Mouse (Mus musculus): Measurements from ENCODE around the gene Map3k9. TPM values are rescaled to one million over a fixed set of nuclear protein-coding genes. Genes with fewer than 3 reads are reported as not detected.
A peak's percentile ranks its signal among the peaks of the same experiment; 100 is the strongest.

Map3k9 gene
- polyA plus RNA-seq, 1 experiment from 2014 or later: 0.02 TPM

DNA sequence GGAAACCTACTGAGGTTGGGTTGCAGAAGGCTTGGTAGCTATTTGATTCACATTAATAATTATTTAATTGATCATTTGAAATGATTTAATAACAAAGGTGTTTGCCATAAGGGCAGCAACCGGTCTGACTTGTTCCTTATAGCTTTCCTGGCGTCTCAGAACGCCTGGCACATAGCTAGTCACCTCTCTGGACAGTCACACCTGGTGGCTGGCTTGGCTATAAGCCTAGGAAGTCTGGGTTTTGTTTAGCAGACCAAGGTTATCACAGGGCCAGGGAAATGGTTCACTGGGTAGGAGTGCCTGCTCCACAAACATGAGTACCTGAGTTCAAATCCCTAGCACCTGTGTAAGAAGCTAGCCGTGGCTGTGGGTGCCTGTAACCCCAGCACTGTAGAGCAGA lies 2.3 kb upstream of the Map3k9 start:
- no peak overlapping the region for H3K4me3 ChIP-seq (replicated peaks)
- 65% methylated on average over 4 of the region's 4 CpGs for WGBS (ENCODE audit: insufficient replicate concordance)
- H3K4me2 ChIP-seq: no peak overlapping the region

DNA sequence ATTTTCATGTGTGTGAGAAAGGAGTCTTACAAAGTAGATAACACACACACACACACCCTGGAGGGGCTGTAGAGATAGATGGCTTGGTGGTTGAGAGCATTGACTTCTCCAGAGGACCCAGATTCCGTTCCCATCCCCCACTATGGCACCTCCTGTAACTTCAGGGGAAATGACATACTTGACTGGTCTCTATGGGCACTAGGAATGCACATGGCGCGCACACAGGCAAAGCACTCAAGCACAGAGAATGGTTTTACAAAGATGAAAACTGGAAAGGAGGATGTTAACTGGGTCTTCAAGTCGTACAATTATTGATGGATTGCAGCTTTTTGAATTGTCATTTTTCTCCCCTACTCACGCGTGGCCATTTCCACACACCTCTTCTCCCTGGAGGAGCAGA lies 1.6 kb upstream of the Map3k9 start:
- Histone ChIP-seq H3K4me1 (replicated peaks) (peaks cover 10% of the 10 kb centered on the region), H3K36me3 (no peaks in the 10 kb centered on the region), H3K9me3 (replicated peaks) (no peaks in the 10 kb centered on the region), H3K9ac (no peak overlapping the region), H3K27ac (no peak overlapping the region), H3K4me2 (no peak overlapping the region), H3K4me3 (replicated peaks) (no peak overlapping the region), H3K27me3 (peaks cover 73% of the 10 kb centered on the region)
- ATAC-seq (ENCODE audit: low read depth): no peak
- no peak for DNase-seq
- WGBS (ENCODE audit: insufficient replicate concordance): 74% methylated on average over 6 of the region's 6 CpGs

More for the DNA sequence above, 2.3 kb upstream of the Map3k9 start:
- DNase-seq (no peak), ATAC-seq (ENCODE audit: low read depth) (no peak)
- H3K9me3 ChIP-seq (replicated peaks): no peaks in the 10 kb centered on the region
- no peaks in the 10 kb centered on the region for H3K36me3 ChIP-seq
- H3K27me3 ChIP-seq: peaks cover 66% of the 10 kb centered on the region
- H3K4me1 ChIP-seq (replicated peaks): peaks cover 10% of the 10 kb centered on the region
- H3K9ac ChIP-seq: no peak overlapping the region
- H3K27ac ChIP-seq: no peak overlapping the region

DNA sequence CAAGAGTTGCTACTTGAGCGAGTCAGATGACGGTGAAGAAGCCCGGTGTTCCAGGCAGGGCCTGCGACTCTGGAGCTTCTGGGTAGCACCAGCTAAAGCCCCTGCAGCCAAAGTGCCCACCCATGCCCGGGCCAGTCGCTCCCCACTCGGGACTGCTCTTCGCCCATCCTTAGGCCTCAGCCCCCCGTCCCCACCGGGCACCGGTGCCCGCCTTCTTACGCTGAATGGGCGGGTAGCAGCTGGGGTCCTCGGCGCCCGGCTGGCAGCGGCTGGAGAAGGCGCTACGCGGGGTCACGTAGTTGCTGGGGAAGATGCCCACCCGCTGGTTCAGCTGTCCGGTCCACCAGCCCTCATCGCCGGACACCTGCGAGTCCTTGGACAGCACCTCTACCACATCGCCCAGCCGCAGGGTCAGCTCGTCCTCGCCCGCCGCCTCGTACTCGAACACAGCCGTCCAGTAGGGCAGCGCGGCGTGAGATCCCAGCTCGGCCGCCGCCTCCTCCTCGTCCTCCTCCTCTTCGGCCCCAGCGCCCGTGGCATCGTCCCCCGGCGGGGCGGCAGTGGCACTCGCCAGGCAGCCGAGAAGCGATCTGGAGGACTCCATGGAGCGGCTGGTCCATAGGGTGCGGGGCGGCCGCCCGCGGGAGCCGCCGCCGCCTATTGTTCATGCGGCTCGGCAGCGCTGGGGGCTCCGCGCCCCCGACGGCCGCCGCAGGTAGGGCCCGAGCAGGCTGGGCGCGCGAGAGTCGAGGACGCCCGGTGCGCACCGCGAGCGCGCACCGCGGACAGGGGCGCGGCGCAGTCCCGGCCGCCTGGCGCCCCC lies 493 bp downstream of the Map3k9 start:
- peaks cover 10% of the 10 kb centered on the region for H3K4me1 ChIP-seq (replicated peaks)
- peak overlapping the region; percentile 62 for H3K4me3 ChIP-seq (replicated peaks)
- peak overlapping the region; percentile 84 for H3K4me2 ChIP-seq
- 2% methylated on average over 69 of the region's 91 CpGs for WGBS (ENCODE audit: insufficient replicate concordance)
- H3K27ac ChIP-seq: no peak overlapping the region
- no peak for DNase-seq
- no peaks in the 10 kb centered on the region for H3K9me3 ChIP-seq (replicated peaks)
- H3K9ac ChIP-seq: peak overlapping the region; percentile 39; the same call in 1 of the 2 replicates
- no peaks in the 10 kb centered on the region for H3K36me3 ChIP-seq
- ATAC-seq (ENCODE audit: low read depth): no peak
- peaks cover 74% of the 10 kb centered on the region for H3K27me3 ChIP-seq

- Histone ChIP-seq H3K9me3 (replicated peaks) (no peaks in the 10 kb centered on the region), H3K27ac (no peak overlapping the region), H3K4me2 (no peak overlapping the region; the same call in 1 of the 2 replicates), H3K9ac (no peak overlapping the region), H3K4me3 (replicated peaks) (no peak overlapping the region), H3K27me3 (peaks cover 73% of the 10 kb centered on the region), H3K4me1 (replicated peaks) (peaks cover 10% of the 10 kb centered on the region), H3K36me3 (no peaks in the 10 kb centered on the region)
- WGBS (ENCODE audit: insufficient replicate concordance): 12% methylated on average over 12 of the region's 12 CpGs
- ATAC-seq (ENCODE audit: low read depth) (no peak), DNase-seq (no peak)
These were observed 1.1 kb downstream of the Map3k9 start for GRCm38 (mm10) chr12:81779831-81780230.

- H3K36me3 ChIP-seq: no peaks in the 10 kb centered on the region
- no peak overlapping the region for H3K9ac ChIP-seq
- no peak overlapping the region for H3K4me2 ChIP-seq
- no peaks in the 10 kb centered on the region for H3K9me3 ChIP-seq (replicated peaks)
- peaks cover 43% of the 10 kb centered on the region for H3K27me3 ChIP-seq
- peaks cover 7% of the 10 kb centered on the region for H3K4me1 ChIP-seq (replicated peaks)
- 26% methylated on average over 3 of the region's 3 CpGs for WGBS (ENCODE audit: insufficient replicate concordance)
- no peak overlapping the region for H3K4me3 ChIP-seq (replicated peaks)
- DNase-seq: no peak
- H3K27ac ChIP-seq: no peak overlapping the region
- ATAC-seq (ENCODE audit: low read depth): no peak
These were observed 4.8 kb downstream of the Map3k9 start for GRCm38 (mm10) chr12:81776191-81776590.

DNA sequence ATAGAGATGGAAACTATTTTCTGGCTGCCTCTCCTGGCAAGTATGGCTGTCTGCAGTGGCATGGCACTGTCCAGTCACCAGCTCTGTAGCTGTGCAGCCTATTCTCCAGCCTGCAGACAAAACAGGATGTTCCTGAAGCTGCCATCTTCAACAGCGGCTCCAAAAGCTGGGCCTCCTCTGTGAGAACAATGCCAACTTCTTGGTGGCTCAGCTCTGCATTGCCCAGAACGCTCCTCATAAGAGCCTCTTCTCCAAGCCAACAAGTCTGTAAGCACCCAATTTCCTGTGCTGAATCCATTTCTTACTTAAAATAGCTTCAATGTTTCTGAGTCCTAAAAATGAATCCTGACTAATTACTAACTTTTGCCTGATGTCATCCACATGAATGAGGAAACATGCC lies 5.3 kb downstream of the Map3k9 start:
- peaks cover 5% of the 10 kb centered on the region for H3K4me1 ChIP-seq (replicated peaks)
- H3K4me2 ChIP-seq: no peak overlapping the region
- H3K9ac ChIP-seq: no peak overlapping the region
- ATAC-seq (ENCODE audit: low read depth) (no peak), DNase-seq (no peak)
- H3K9me3 ChIP-seq (replicated peaks): no peaks in the 10 kb centered on the region
- peaks cover 38% of the 10 kb centered on the region for H3K27me3 ChIP-seq
- WGBS (ENCODE audit: insufficient replicate concordance): 56% methylated on average over 2 of the region's 2 CpGs
- no peak overlapping the region for H3K4me3 ChIP-seq (replicated peaks)
- H3K27ac ChIP-seq: no peak overlapping the region
- no peaks in the 10 kb centered on the region for H3K36me3 ChIP-seq

- no peak for ATAC-seq (ENCODE audit: low read depth)
These were observed 6.8 kb downstream of the Map3k9 start for GRCm38 (mm10) chr12:81774186-81774585.

DNA sequence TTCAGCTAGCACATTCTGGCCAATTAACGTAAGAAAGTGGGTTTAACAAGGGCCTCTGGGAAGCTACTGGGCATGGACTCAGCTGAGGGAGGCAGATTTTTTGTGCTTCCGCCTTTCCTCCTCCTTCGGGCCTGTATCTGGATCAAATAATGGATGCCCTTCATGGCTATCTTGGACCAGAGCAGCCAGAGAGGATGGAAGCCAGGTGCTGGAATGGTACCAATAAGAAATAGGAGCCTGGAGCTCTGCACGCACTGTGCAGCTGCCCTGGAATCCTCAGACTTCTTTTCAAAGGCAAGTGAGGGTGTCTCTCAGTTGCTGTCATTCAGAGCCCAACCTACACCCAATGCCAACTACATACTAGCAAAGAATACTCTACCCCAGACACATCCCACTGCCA lies 11.5 kb downstream of the Map3k9 start:
- Histone ChIP-seq H3K27me3 (no peaks in the 10 kb centered on the region), H3K4me1 (replicated peaks) (no peaks in the 10 kb centered on the region), H3K4me3 (replicated peaks) (no peak overlapping the region), H3K9ac (no peak overlapping the region), H3K9me3 (replicated peaks) (no peaks in the 10 kb centered on the region), H3K36me3 (no peaks in the 10 kb centered on the region), H3K4me2 (no peak overlapping the region), H3K27ac (no peak overlapping the region)
- DNase-seq (no peak), ATAC-seq (ENCODE audit: low read depth) (no peak)
- WGBS (ENCODE audit: insufficient replicate concordance): 74% methylated on average over 4 of the region's 4 CpGs

More at GRCm38 (mm10) chr12:81774186-81774585, 6.8 kb downstream of the Map3k9 start:
- Histone ChIP-seq H3K36me3 (no peaks in the 10 kb centered on the region), H3K9me3 (replicated peaks) (no peaks in the 10 kb centered on the region), H3K4me1 (replicated peaks) (no peaks in the 10 kb centered on the region), H3K9ac (no peak overlapping the region), H3K27ac (no peak overlapping the region), H3K27me3 (peaks cover 24% of the 10 kb centered on the region), H3K4me3 (replicated peaks) (no peak overlapping the region), H3K4me2 (no peak overlapping the region)
- WGBS (ENCODE audit: insufficient replicate concordance): 54% methylated on average over 4 of the region's 4 CpGs
- no peak for DNase-seq

- Histone ChIP-seq H3K9ac (no peak overlapping the region), H3K4me1 (replicated peaks) (no peaks in the 10 kb centered on the region), H3K27me3 (no peaks in the 10 kb centered on the region), H3K36me3 (no peaks in the 10 kb centered on the region), H3K27ac (no peak overlapping the region), H3K4me2 (no peak overlapping the region), H3K4me3 (replicated peaks) (no peak overlapping the region), H3K9me3 (replicated peaks) (no peaks in the 10 kb centered on the region)
- no peak for ATAC-seq (ENCODE audit: low read depth)
- no peak for DNase-seq
- 65% methylated on average over 6 of the region's 6 CpGs for WGBS (ENCODE audit: insufficient replicate concordance)
These were observed 15.6 kb downstream of the Map3k9 start for GRCm38 (mm10) chr12:81765386-81765785.

- Histone ChIP-seq H3K9me3 (replicated peaks) (no peaks in the 10 kb centered on the region), H3K4me3 (replicated peaks) (no peak overlapping the region), H3K27ac (no peak overlapping the region), H3K4me1 (replicated peaks) (no peaks in the 10 kb centered on the region), H3K36me3 (no peaks in the 10 kb centered on the region), H3K27me3 (no peaks in the 10 kb centered on the region), H3K9ac (no peak overlapping the region), H3K4me2 (no peak overlapping the region)
- DNase-seq (no peak), ATAC-seq (ENCODE audit: low read depth) (no peak)
- 58% methylated on average over 5 of the region's 5 CpGs for WGBS (ENCODE audit: insufficient replicate concordance)
These were observed 16.6 kb downstream of the Map3k9 start for GRCm38 (mm10) chr12:81764370-81764769.

DNA sequence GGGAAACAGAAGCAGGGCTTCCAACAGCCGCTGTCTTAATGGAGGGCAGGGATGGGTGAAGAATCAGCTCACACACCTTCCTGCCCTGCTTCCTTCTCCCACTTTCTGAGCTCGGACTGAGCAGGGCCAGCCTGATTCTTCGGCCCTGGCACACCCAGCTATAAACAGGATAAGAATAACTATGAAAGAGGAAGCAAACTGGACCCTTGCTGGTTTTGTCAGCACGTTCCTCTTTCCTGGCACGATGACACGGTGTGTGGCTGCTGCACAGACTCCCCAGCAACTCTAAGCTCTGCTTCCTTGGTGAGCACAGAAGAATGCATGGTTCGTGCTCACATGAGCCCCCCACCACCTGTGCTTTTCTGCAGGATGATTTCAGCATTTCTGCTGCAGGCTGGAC lies 26.3 kb downstream of the Map3k9 start:
- no peak overlapping the region for H3K4me3 ChIP-seq (replicated peaks)
- H3K36me3 ChIP-seq: no peaks in the 10 kb centered on the region
- no peak overlapping the region; the same call in 1 of the 2 replicates for H3K4me2 ChIP-seq
- no peak for DNase-seq
- H3K27me3 ChIP-seq: no peaks in the 10 kb centered on the region
- no peak for ATAC-seq (ENCODE audit: low read depth)
- no peak overlapping the region for H3K9ac ChIP-seq
- H3K9me3 ChIP-seq (replicated peaks): no peaks in the 10 kb centered on the region
- no peaks in the 10 kb centered on the region for H3K4me1 ChIP-seq (replicated peaks)
- WGBS (ENCODE audit: insufficient replicate concordance): 17% methylated on average over 7 of the region's 7 CpGs
- H3K27ac ChIP-seq: no peak overlapping the region

GRCm38 (mm10) chr12:81751116-81751515 lies 29.9 kb downstream of the Map3k9 start:
- no peak for ATAC-seq (ENCODE audit: low read depth)
- Histone ChIP-seq H3K4me1 (replicated peaks) (no peaks in the 10 kb centered on the region), H3K4me2 (no peak overlapping the region), H3K4me3 (replicated peaks) (no peak overlapping the region), H3K27me3 (no peaks in the 10 kb centered on the region), H3K9ac (no peak overlapping the region), H3K9me3 (replicated peaks) (no peaks in the 10 kb centered on the region), H3K27ac (no peak overlapping the region), H3K36me3 (no peaks in the 10 kb centered on the region)
- no peak for DNase-seq
- 43% methylated on average over 4 of the region's 4 CpGs for WGBS (ENCODE audit: insufficient replicate concordance)
